Mouse (Mus musculus) forebrain, embryonic 16.5 days (tissue): ENCODE measurements around the gene Ckm. TPM values are rescaled to one million over a fixed set of nuclear protein-coding genes. Genes with fewer than 3 reads are reported as not detected.
A peak's percentile ranks its signal among the peaks of the same experiment; 100 is the strongest.

ENCODE experiments used
- ATAC-seq: fragments of 200-750 bp; cut with Nextera tagmentation; 2 replicates; pipeline ENCODE4 v1.8.0; 2017; ENCODE audit warnings: mild to moderate bottlenecking, moderate library complexity
- H3K27ac ChIP-seq: fragments of 300-500 bp; sonication (generic); 2 replicates; pipeline ENCODE4 v1.5.1; 2014; ENCODE audit warnings: low read length, control low read depth
- H3K27me3 ChIP-seq: fragments of 300-500 bp; sonication (generic); replicated peaks from 2 replicates; pipeline ENCODE4 v1.6.1; 2014; ENCODE audit warnings: low read length; ENCODE audit not compliant: control insufficient read depth, insufficient read depth
- H3K36me3 ChIP-seq: fragments of 300-500 bp; sonication (generic); 2 replicates; pipeline ENCODE4 v1.6.1; 2014; ENCODE audit not compliant: control insufficient read depth, insufficient read depth
- H3K4me1 ChIP-seq: fragments of 300-500 bp; sonication (generic); replicated peaks from 2 replicates; pipeline ENCODE4 v1.6.1; 2014; ENCODE audit warnings: low read length; ENCODE audit not compliant: control insufficient read depth, insufficient read depth
- H3K4me2 ChIP-seq: fragments of 300-500 bp; sonication (generic); 2 replicates; pipeline ENCODE4 v1.6.1; 2014; ENCODE audit warnings: mild to moderate bottlenecking, low read length, control low read depth
- H3K4me3 ChIP-seq: fragments of 300-500 bp; sonication (generic); replicated peaks from 2 replicates; pipeline ENCODE4 v1.5.1; 2014; ENCODE audit warnings: mild to moderate bottlenecking, low read length, control low read depth
- H3K9ac ChIP-seq: fragments of 300-500 bp; sonication (generic); replicated peaks from 2 replicates; pipeline ENCODE4 v1.6.1; 2014; ENCODE audit warnings: low read depth, low read length, control low read depth
- H3K9me3 ChIP-seq: fragments of 300-500 bp; sonication (generic); 2 replicates; pipeline ENCODE4 v1.6.1; 2016; ENCODE audit warnings: low read length; ENCODE audit not compliant: control insufficient read depth
- WGBS: fragments of 180-500 bp; shearing (Covaris S2); extraction: QIAGEN DNeasy Blood & Tissue Kit; methylation state at CpG from one replicate; pipeline ENCODE4 v1.1.7; 2014; 5-methylcytosine and 5-hydroxymethylcytosine counted together
- polyA plus RNA-seq: library from polyadenylated mRNA; unstranded; fragments of >200 nt; fragmentation: Nextera tagmentation; extraction: Ambion mirVana; gene quantifications from 2 replicates; pipeline ENCODE4 v1.2.1, GENCODE M21; 2015

Gene Ckm
- polyA plus RNA-seq, 1 experiment from 2014 or later: 0.22 TPM

GRCm38 (mm10) chr7:19420821-19421636 lies 16.5 kb downstream of the Ckm start:
- H3K27me3 ChIP-seq: peaks cover 16% of the 10 kb centered on the region
- 12% methylated on average over 43 of the region's 43 CpGs for WGBS

GRCm38 (mm10) chr7:19423083-19423482 lies 18.5 kb downstream of the Ckm start:
- Histone ChIP-seq H3K27me3 (peaks cover 16% of the 10 kb centered on the region), H3K36me3 (peaks cover 21% of the 10 kb centered on the region), H3K4me3 (no peak overlapping the region), H3K4me1 (peaks cover 5% of the 10 kb centered on the region), H3K9ac (no peak overlapping the region), H3K27ac (no peak overlapping the region), H3K4me2 (no peak overlapping the region), H3K9me3 (no peaks in the 10 kb centered on the region)
- 92% methylated on average over 3 of the region's 3 CpGs for WGBS
- no peak for ATAC-seq

More at GRCm38 (mm10) chr7:19420821-19421636, 16.5 kb downstream of the Ckm start:
- H3K4me1 ChIP-seq: peaks cover 5% of the 10 kb centered on the region
- peaks cover 3% of the 10 kb centered on the region; the same call in 1 of the 2 replicates for H3K36me3 ChIP-seq
- H3K4me3 ChIP-seq: peak overlapping the region; percentile 44
- H3K9ac ChIP-seq: peak overlapping the region; percentile 41
- H3K4me2 ChIP-seq: peak overlapping the region; percentile 87
- no peaks in the 10 kb centered on the region for H3K9me3 ChIP-seq
- H3K27ac ChIP-seq: no peak overlapping the region
- ATAC-seq: peak; percentile 96

DNA sequence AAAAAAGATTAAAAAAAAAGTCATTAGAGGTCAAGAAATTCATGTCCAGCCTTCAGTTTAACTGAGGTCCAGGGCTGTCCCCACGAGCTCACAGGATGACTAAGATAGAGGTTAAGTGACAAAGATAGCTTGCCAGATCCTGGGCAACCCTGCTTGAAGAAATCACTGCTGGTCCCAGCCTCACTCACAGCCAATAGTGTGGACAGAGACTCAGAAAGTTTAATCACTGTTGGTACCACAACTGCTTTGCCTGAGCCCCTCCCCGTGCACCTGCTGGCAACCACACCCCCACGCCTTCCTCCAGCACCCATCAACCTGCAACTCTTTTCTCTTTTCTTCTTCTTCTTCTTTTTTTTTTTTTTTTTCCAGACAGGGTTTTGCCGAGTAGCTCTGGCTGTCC lies 19.5 kb downstream of the Ckm start:
- Histone ChIP-seq H3K27me3 (peaks cover 7% of the 10 kb centered on the region), H3K4me2 (no peak overlapping the region), H3K9me3 (no peaks in the 10 kb centered on the region), H3K27ac (no peak overlapping the region), H3K4me3 (no peak overlapping the region), H3K4me1 (peaks cover 5% of the 10 kb centered on the region), H3K36me3 (peaks cover 27% of the 10 kb centered on the region), H3K9ac (no peak overlapping the region)
- ATAC-seq: no peak
- 66% methylated on average over 4 of the region's 4 CpGs for WGBS

DNA sequence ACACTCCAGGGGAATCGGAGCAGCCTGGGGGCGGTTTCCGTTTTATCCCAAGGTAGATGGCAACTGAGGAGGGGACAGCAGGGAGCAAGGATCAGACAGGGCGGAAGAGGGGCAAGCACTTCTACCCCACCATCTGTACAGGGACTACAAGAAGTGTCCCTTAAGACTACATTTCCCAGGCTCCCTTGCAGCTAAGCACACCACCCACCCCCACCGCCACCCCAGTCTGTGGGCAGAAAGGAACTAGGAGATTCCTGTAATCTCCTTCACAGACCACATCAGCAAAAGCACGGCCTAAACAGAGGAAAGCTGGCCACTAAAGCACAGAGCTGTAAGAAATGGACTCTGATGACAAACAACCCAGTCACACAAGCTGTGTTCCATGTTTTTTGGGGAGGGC lies 21.8 kb downstream of the Ckm start:
- WGBS: 73% methylated on average over 6 of the region's 6 CpGs
- H3K36me3 ChIP-seq: peaks cover 33% of the 10 kb centered on the region

GRCm38 (mm10) chr7:19426888-19427287 lies 22.3 kb downstream of the Ckm start:
- H3K4me2 ChIP-seq: no peak overlapping the region
- peaks cover 38% of the 10 kb centered on the region for H3K36me3 ChIP-seq
- H3K27me3 ChIP-seq: no peaks in the 10 kb centered on the region
- H3K9ac ChIP-seq: no peak overlapping the region
- WGBS: 90% methylated on average over 6 of the region's 6 CpGs
- no peak for ATAC-seq
- H3K4me3 ChIP-seq: no peak overlapping the region
- no peaks in the 10 kb centered on the region for H3K9me3 ChIP-seq
- no peaks in the 10 kb centered on the region for H3K4me1 ChIP-seq
- H3K27ac ChIP-seq: no peak overlapping the region

More for the DNA sequence above, 21.8 kb downstream of the Ckm start:
- Histone ChIP-seq H3K4me1 (peaks cover 2% of the 10 kb centered on the region; the same call in 1 of the 2 replicates), H3K4me2 (no peak overlapping the region), H3K27ac (no peak overlapping the region), H3K27me3 (no peaks in the 10 kb centered on the region), H3K9me3 (no peaks in the 10 kb centered on the region), H3K9ac (no peak overlapping the region), H3K4me3 (no peak overlapping the region)
- no peak for ATAC-seq

GRCm38 (mm10) chr7:19427999-19428650 lies 23.5 kb downstream of the Ckm start:
- ATAC-seq: no peak
- no peaks in the 10 kb centered on the region for H3K27me3 ChIP-seq
- H3K4me1 ChIP-seq: no peaks in the 10 kb centered on the region
- H3K36me3 ChIP-seq: peaks cover 51% of the 10 kb centered on the region
- 68% methylated on average over 15 of the region's 15 CpGs for WGBS
- no peak overlapping the region for H3K4me3 ChIP-seq
- no peak overlapping the region for H3K9ac ChIP-seq
- H3K27ac ChIP-seq: no peak overlapping the region; the same call in 1 of the 2 replicates
- H3K9me3 ChIP-seq: 0 out of 2 replicates have a peak, but pooled peaks cover 2% of the 10 kb centered on the region
- no peak overlapping the region for H3K4me2 ChIP-seq

DNA sequence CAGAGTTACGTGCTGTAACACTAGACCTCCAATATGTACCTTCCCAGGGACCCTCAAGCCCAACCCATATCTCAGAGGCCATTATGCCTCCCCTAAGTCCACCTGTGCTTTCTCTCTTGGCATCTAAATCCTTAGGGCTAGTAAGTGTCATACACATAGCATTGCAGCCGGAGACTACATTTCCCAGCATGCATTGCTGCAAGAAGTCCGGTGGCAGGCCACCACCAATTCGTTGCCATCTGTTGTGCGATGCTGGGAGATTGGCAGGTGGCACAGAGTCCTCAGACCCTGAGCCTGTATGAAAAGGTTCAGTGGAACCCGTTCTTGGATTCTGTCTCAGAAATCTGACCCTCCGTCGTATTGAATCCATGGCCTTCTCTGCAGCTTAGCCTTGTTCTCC lies 25.1 kb downstream of the Ckm start:
- Histone ChIP-seq H3K9ac (no peak overlapping the region), H3K27ac (no peak overlapping the region), H3K27me3 (no peaks in the 10 kb centered on the region), H3K4me1 (no peaks in the 10 kb centered on the region), H3K9me3 (0 out of 2 replicates have a peak, but pooled peaks cover 2% of the 10 kb centered on the region), H3K36me3 (peaks cover 65% of the 10 kb centered on the region), H3K4me3 (no peak overlapping the region), H3K4me2 (no peak overlapping the region)
- WGBS: 57% methylated on average over 8 of the region's 8 CpGs
- ATAC-seq: no peak

DNA sequence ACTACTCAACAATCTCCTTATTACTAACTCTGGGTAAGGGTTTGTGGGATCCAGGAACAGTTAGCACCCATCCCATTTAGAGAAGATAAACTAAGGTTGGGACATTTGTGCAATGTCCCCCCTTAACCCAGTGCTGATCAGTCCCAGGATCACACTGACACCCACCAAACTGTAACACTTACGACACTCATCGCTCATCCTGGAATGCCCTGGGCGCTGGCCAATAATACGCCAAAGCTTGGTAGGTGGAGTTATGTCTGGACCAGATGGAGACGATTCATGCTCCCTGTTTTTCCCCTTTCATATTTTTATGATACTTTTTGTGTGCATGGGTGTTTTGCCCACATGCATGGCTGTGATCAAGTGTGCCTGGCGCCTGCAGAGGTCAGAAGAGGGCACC lies 25.8 kb downstream of the Ckm start:
- Histone ChIP-seq H3K4me1 (no peaks in the 10 kb centered on the region), H3K36me3 (peaks cover 70% of the 10 kb centered on the region), H3K27ac (no peak overlapping the region), H3K4me3 (no peak overlapping the region), H3K4me2 (no peak overlapping the region), H3K9ac (no peak overlapping the region), H3K27me3 (no peaks in the 10 kb centered on the region), H3K9me3 (0 out of 2 replicates have a peak, but pooled peaks cover 2% of the 10 kb centered on the region)
- no peak for ATAC-seq
- WGBS: 91% methylated on average over 6 of the region's 6 CpGs

- WGBS: 96% methylated on average over 2 of the region's 2 CpGs
- Histone ChIP-seq H3K9ac (no peak overlapping the region), H3K4me2 (no peak overlapping the region), H3K4me3 (no peak overlapping the region), H3K27me3 (no peaks in the 10 kb centered on the region), H3K36me3 (peaks cover 72% of the 10 kb centered on the region), H3K9me3 (0 out of 2 replicates have a peak, but pooled peaks cover 2% of the 10 kb centered on the region), H3K4me1 (no peaks in the 10 kb centered on the region), H3K27ac (no peak overlapping the region)
- no peak for ATAC-seq
These were observed 27.9 kb downstream of the Ckm start for GRCm38 (mm10) chr7:19432475-19432874.
